Mouse (Mus musculus) olfactory bulb, adult 2 months (tissue): Measurements from ENCODE around the gene Uqcc3.

ENCODE experiments used
- CTCF ChIP-seq: fragments of 200-500 bp; IDR thresholded peaks from 2 replicates; pipeline ENCODE4 v1.5.1; 2012; ENCODE audit warnings: low read depth, mild to moderate bottlenecking, low read length, moderate library complexity; ENCODE audit not compliant: insufficient read depth
- POLR2A ChIP-seq: fragments of 200-500 bp; IDR thresholded peaks from 2 replicates; pipeline ENCODE4 v1.6.1; 2012; ENCODE audit warnings: mild to moderate bottlenecking, low read depth, low read length, moderate library complexity; ENCODE audit not compliant: insufficient read depth

DNA sequence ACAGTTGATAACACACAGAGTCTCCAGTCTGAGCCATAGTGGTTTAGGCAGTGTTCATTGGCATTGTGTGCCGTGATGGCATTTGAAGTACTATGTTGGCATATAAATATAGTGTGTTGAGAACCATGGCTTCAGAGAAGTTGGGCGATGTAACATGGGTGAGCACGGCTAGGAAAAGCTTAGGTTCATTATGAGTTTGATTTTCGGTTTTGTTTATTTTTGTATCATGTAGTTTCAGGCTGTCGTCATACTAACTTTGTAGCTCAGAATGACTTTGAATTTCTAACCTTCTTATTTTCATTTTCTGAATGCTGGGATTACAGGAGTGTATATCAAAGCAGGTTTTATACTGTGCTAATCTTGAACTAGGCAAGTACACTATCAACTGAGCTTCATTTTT lies 22.7 kb upstream of the Uqcc3 start:
- TF ChIP-seq POLR2A (no peak), CTCF (no peak)
